In genomic region chr11:121670926-121671325, GRCm38 (mm10) we compare ENCODE assay signal across 22 mouse cellular contexts. TPM values are rescaled to one million over a fixed set of nuclear protein-coding genes. Genes with fewer than 3 reads are reported as not detected.
DNase-seq lines count a peak whose midpoint lies in the region; ATAC-seq lines count a peak whose summit lies in the region.
"Had no signal": no experiment of that assay in that cellular context is flagged by ENCODE, and none has a peak within 500 bp of the region (broad histone marks: within the 10 kb centered on the region; RNA-seq: fewer than 3 reads in every experiment).

No protein-coding gene starts in this region.

- no peaks in the 10 kb centered on the region for H3K9me3 ChIP-seq in heart, embryonic 10.5 days
- H3K9me3 ChIP-seq in heart, embryonic 12.5 days (replicated peaks) = no peaks in the 10 kb centered on the region; the same call in 1 of the 2 replicates
- no peaks in the 10 kb centered on the region for H3K9me3 ChIP-seq in intestine, embryonic 14.5 days (ENCODE audit: control insufficient read depth, low read length)
- H3K9me3 ChIP-seq in intestine, embryonic 15.5 days = no peaks in the 10 kb centered on the region
- H3K9me3 ChIP-seq in midbrain, embryonic 11.5 days (ENCODE audit: control insufficient read depth, low read length) = no peaks in the 10 kb centered on the region
- H3K9me3 ChIP-seq in midbrain, embryonic 16.5 days (replicated peaks; ENCODE audit: control insufficient read depth, low read length, poor library complexity, severe bottlenecking) = no peaks in the 10 kb centered on the region

- WGBS in heart, embryonic 10.5 days = 93% methylated on average over 5 of the region's 5 CpGs
- WGBS in heart, embryonic 12.5 days = 95% methylated on average over 5 of the region's 5 CpGs
- WGBS in intestine, embryonic 14.5 days = 86% methylated on average over 5 of the region's 5 CpGs
- WGBS in intestine, embryonic 15.5 days = 85% methylated on average over 5 of the region's 5 CpGs
- WGBS in midbrain, embryonic 11.5 days = 92% methylated on average over 5 of the region's 5 CpGs
- 92% methylated on average over 5 of the region's 5 CpGs for WGBS in midbrain, embryonic 16.5 days

- no peak overlapping the region for H3K27ac ChIP-seq in heart, embryonic 10.5 days
- H3K27ac ChIP-seq in heart, embryonic 12.5 days (ENCODE audit: poor library complexity, severe bottlenecking) = no peak overlapping the region
- H3K27ac ChIP-seq in intestine, embryonic 14.5 days (ENCODE audit: low read depth) = no peak overlapping the region
- H3K27ac ChIP-seq in intestine, embryonic 15.5 days = no peak overlapping the region
- H3K27ac ChIP-seq in midbrain, embryonic 11.5 days (ENCODE audit: low read depth, low read length) = no peak overlapping the region
- no peak overlapping the region for H3K27ac ChIP-seq in midbrain, embryonic 16.5 days (ENCODE audit: low read length)

- peaks cover 20% of the 10 kb centered on the region for H3K36me3 ChIP-seq in heart, embryonic 10.5 days
- H3K36me3 ChIP-seq in heart, embryonic 12.5 days = peaks cover 29% of the 10 kb centered on the region
- peaks cover 9% of the 10 kb centered on the region; the same call in 1 of the 2 replicates for H3K36me3 ChIP-seq in intestine, embryonic 14.5 days (ENCODE audit: control insufficient read depth, insufficient read depth, low read length)
- peaks cover 3% of the 10 kb centered on the region; the same call in 1 of the 2 replicates for H3K36me3 ChIP-seq in intestine, embryonic 15.5 days
- H3K36me3 ChIP-seq in midbrain, embryonic 11.5 days (ENCODE audit: control insufficient read depth, insufficient read depth, low read length) = no peaks in the 10 kb centered on the region
- no peaks in the 10 kb centered on the region for H3K36me3 ChIP-seq in midbrain, embryonic 16.5 days (ENCODE audit: control insufficient read depth, insufficient read depth, low read length)

- peak; percentile 75 for DNase-seq in heart, adult 11 months
- DNase-seq in heart, adult 18-20 months = no peak
- DNase-seq in heart, embryonic 10.5 days (ENCODE audit: low spot score) = peak; percentile 51
- DNase-seq in intestine, embryonic 14.5 days (ENCODE audit: low spot score) = peak; percentile 4
- peak; percentile 21 for DNase-seq in midbrain, embryonic 11.5 days (ENCODE audit: low spot score, missing footprints)
- DNase-seq: adrenal gland, adult 2 months; adrenal gland, adult 8-10 months; adrenal gland, postnatal 10 days; adrenal gland, postnatal 14 days; adrenal gland, postnatal 25 days; adrenal gland, postnatal 36 days; B cell, adult 2 months; cerebellum, adult 11 months; cerebellum, adult 11-12 months had no signal

- no peak overlapping the region for H3K9ac ChIP-seq in heart, embryonic 12.5 days
- no peak overlapping the region for H3K9ac ChIP-seq in intestine, embryonic 14.5 days (ENCODE audit: low read length)
- no peak overlapping the region for H3K9ac ChIP-seq in intestine, embryonic 15.5 days
- no peak overlapping the region for H3K9ac ChIP-seq in midbrain, embryonic 11.5 days (ENCODE audit: low read length)
- H3K9ac ChIP-seq in midbrain, embryonic 16.5 days (ENCODE audit: low read depth, low read length) = no peak overlapping the region

- no peak overlapping the region for H3K4me3 ChIP-seq in heart, embryonic 10.5 days
- H3K4me3 ChIP-seq in heart, embryonic 12.5 days = no peak overlapping the region
- H3K4me3 ChIP-seq in intestine, embryonic 14.5 days (ENCODE audit: low read depth, low read length) = no peak overlapping the region
- H3K4me3 ChIP-seq in intestine, embryonic 15.5 days (replicated peaks) = no peak overlapping the region
- no peak overlapping the region for H3K4me3 ChIP-seq in midbrain, embryonic 11.5 days (ENCODE audit: low read depth, low read length)
- no peak overlapping the region for H3K4me3 ChIP-seq in midbrain, embryonic 16.5 days (ENCODE audit: low read depth, low read length)

- peaks cover 10% of the 10 kb centered on the region; the same call in 1 of the 2 replicates for H3K4me1 ChIP-seq in heart, embryonic 10.5 days
- H3K4me1 ChIP-seq in heart, embryonic 12.5 days (replicated peaks) = peaks cover 4% of the 10 kb centered on the region; the same call in 1 of the 2 replicates
- H3K4me1 ChIP-seq in intestine, embryonic 14.5 days (replicated peaks; ENCODE audit: control insufficient read depth, insufficient read depth, low read length) = peaks cover 7% of the 10 kb centered on the region; the same call in 1 of the 2 replicates
- H3K4me1 ChIP-seq in intestine, embryonic 15.5 days (replicated peaks) = no peaks in the 10 kb centered on the region
- peaks cover 7% of the 10 kb centered on the region for H3K4me1 ChIP-seq in midbrain, embryonic 11.5 days (ENCODE audit: control insufficient read depth, insufficient read depth, low read length)
- H3K4me1 ChIP-seq in midbrain, embryonic 16.5 days (ENCODE audit: control insufficient read depth, insufficient read depth, low read length) = peaks cover 8% of the 10 kb centered on the region; the same call in 1 of the 2 replicates

- H3K4me2 ChIP-seq in heart, embryonic 12.5 days = no peak overlapping the region
- no peak overlapping the region for H3K4me2 ChIP-seq in intestine, embryonic 14.5 days (ENCODE audit: low read length)
- no peak overlapping the region for H3K4me2 ChIP-seq in intestine, embryonic 15.5 days (replicated peaks)
- H3K4me2 ChIP-seq in midbrain, embryonic 11.5 days = no peak overlapping the region
- H3K4me2 ChIP-seq in midbrain, embryonic 16.5 days (ENCODE audit: low read length) = no peak overlapping the region

- ATAC-seq in heart, embryonic 12.5 days (ENCODE audit: insufficient number of reproducible peaks, low FRiP score) = no peak
- no peak for ATAC-seq in intestine, embryonic 14.5 days (replicated peaks; ENCODE audit: low FRiP score, low TSS enrichment, low read depth)
- ATAC-seq in intestine, embryonic 15.5 days = no peak
- ATAC-seq in midbrain, embryonic 11.5 days (ENCODE audit: low FRiP score) = no peak
- ATAC-seq in midbrain, embryonic 16.5 days = no peak
- ATAC-seq: activated CD4-positive, CD25-positive, alpha-beta regulatory T cell, adult 4 months; CD4-positive, CD25-positive, alpha-beta regulatory T cell, adult 4 months; Patski had no signal

- no peaks in the 10 kb centered on the region for H3K27me3 ChIP-seq in heart, embryonic 10.5 days (ENCODE audit: insufficient read depth, poor library complexity, severe bottlenecking)
- H3K27me3 ChIP-seq in heart, embryonic 12.5 days (replicated peaks) = no peaks in the 10 kb centered on the region
- no peaks in the 10 kb centered on the region for H3K27me3 ChIP-seq in intestine, embryonic 14.5 days (replicated peaks; ENCODE audit: control insufficient read depth, insufficient read depth, low read length)
- H3K27me3 ChIP-seq in intestine, embryonic 15.5 days (replicated peaks) = no peaks in the 10 kb centered on the region
- H3K27me3 ChIP-seq in midbrain, embryonic 11.5 days (ENCODE audit: control insufficient read depth, insufficient read depth, low read length) = no peaks in the 10 kb centered on the region
- no peaks in the 10 kb centered on the region for H3K27me3 ChIP-seq in midbrain, embryonic 16.5 days (ENCODE audit: control insufficient read depth, insufficient read depth, low read depth, low read length)
- H3K27me3 ChIP-seq: CH12.LX, Patski had no signal

RNA-seq across cellular contexts. Expression of gene B3gntl1, which starts 2.0 kb away (rescaled TPM):
- 1 to 10 TPM; 3.9 to 4.5 TPM for total RNA-seq in heart, adult 18-20 months (2021)
- polyA plus RNA-seq in heart, embryonic 10.5 days (2016; fragmentation: Nextera tagmentation; extraction: Ambion mirVana) = 7.4 and 9.7 TPM in 2 replicates
- polyA plus RNA-seq in heart, embryonic 12.5 days (2016; fragmentation: Nextera tagmentation; extraction: Ambion mirVana) = 5.9 and 7.7 TPM in 2 replicates
- 8.0 and 8.3 TPM in 2 replicates for polyA plus RNA-seq in intestine, embryonic 14.5 days (2014; fragmentation: Nextera tagmentation; extraction: Ambion mirVana)
- polyA plus RNA-seq in intestine, embryonic 15.5 days (2015; fragmentation: Nextera tagmentation; extraction: Ambion mirVana) = 7.3 and 8.0 TPM in 2 replicates
- polyA plus RNA-seq in midbrain, embryonic 11.5 days (2014; fragmentation: Nextera tagmentation; extraction: Ambion mirVana) = 5.2 and 5.6 TPM in 2 replicates
- 6.6 and 6.7 TPM in 2 replicates for polyA plus RNA-seq in midbrain, embryonic 16.5 days (2015; fragmentation: Nextera tagmentation; extraction: Ambion mirVana)

RNA-seq across cellular contexts. Expression of gene Metrnl, which starts 30.4 kb away (rescaled TPM):
- 10 to 100 TPM; 14.9 to 19.8 TPM for total RNA-seq in heart, adult 18-20 months (2021)
- 6.3 and 6.4 TPM in 2 replicates for polyA plus RNA-seq in heart, embryonic 10.5 days (2016; fragmentation: Nextera tagmentation; extraction: Ambion mirVana)
- polyA plus RNA-seq in heart, embryonic 12.5 days (2016; fragmentation: Nextera tagmentation; extraction: Ambion mirVana) = 8.4 and 8.9 TPM in 2 replicates
- polyA plus RNA-seq in intestine, embryonic 14.5 days (2014; fragmentation: Nextera tagmentation; extraction: Ambion mirVana) = 24.7 and 29.4 TPM in 2 replicates
- 34.2 and 40.5 TPM in 2 replicates for polyA plus RNA-seq in intestine, embryonic 15.5 days (2015; fragmentation: Nextera tagmentation; extraction: Ambion mirVana)
- 10.5 and 10.7 TPM in 2 replicates for polyA plus RNA-seq in midbrain, embryonic 11.5 days (2014; fragmentation: Nextera tagmentation; extraction: Ambion mirVana)
- 12.7 TPM in 2 replicates for polyA plus RNA-seq in midbrain, embryonic 16.5 days (2015; fragmentation: Nextera tagmentation; extraction: Ambion mirVana)
- total RNA-seq: G1E had no signal
- polyA plus RNA-seq: G1E had no signal

Comparison
In these comparisons a context has a peak if more than half of its experiments do, and no peak if none do; other contexts are left out.
1. DNase-seq: peak in heart, adult 11 months (single experiment), heart, embryonic 10.5 days (single experiment), intestine, embryonic 14.5 days (single experiment) and midbrain, embryonic 11.5 days (single experiment); none in heart, adult 18-20 months (0 of 2).